Mouse (Mus musculus): ENCODE data around the gene Nolc1.

The Nolc1 gene

DNA sequence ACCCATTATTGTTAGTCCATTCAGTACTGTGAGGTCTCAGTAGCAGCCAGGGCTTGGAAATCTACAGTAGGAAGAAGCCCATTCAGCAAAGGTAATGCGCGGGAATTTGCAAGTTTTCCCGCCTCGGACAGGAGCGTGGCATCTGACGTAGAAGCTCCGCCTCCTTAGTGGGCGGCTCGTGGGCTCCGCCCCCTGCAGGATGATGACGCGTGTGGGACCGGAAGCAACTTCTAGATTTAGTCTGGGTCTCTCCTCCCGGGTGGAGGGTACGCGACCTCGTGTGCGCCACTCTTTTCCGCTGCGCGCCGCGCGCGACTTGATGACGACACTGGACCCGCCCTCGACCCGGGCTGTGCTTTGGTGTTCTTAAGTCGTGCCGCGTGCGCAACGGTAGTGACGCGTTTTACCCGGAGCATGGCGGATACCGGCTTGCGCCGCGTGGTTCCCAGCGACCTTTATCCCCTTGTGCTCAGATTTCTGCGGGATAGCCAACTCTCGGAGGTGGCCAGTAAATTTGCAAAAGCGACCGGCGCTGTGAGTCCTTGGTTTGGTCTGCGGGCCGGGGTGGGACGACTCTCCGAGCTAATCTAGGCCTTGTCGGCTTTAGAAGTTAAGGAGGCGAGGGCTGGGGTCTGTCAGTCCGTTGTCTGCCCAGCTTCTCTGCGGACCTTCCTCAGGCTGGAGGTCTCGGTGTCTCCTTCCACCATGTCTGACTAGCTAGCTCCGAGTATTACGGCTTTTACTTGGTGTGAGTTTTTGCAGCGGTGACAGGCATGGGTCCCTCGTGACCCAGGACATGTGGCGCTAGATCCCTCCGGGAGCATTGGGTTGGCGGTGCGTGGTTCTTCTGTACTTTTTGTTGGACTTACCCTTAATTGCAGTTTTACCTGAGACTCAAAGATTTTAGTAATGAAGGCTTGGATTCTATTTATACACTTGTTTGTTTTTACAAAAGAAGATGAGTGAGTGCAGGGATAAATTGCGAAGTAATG lies at the start of gene Nolc1:
TSS of gene Nolc1 (plus strand) at position 248 of the 992 bp plus-strand sequence.
- DNase-seq (ENCODE audit: low spot score in 2 of 2) = peak; percentile 99 to 100

DNA sequence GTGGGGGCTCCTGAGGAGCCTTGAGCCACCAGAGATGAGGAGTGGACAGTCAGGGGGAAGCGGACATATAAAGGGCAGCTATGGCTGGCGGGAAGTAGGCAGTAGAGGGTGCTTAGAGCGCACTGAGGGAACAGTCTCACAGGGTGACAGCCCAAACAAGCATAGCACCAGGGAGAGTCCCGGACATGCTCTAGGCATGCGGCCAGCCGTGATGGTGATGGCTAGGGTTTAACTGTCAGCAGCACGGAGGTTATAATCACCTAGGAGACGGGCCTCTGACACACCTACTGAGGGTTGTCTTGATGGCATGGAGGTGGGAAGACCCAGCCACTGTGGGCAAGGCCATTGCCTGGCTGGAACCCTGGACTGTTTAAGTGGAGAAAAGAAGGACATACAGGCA lies 49.1 kb upstream of the Nolc1 start:
- DNase-seq (ENCODE audit: low spot score in 2 of 2) = no peak

GRCm38 (mm10) chr19:46028747-46029320 lies 46.8 kb upstream of the Nolc1 start:
- DNase-seq (ENCODE audit: low spot score in 2 of 2) = no peak

- no peak for DNase-seq (ENCODE audit: low spot score in 2 of 2)
Measured at GRCm38 (mm10) chr19:46029652-46030051, 46.0 kb upstream of the Nolc1 start.

DNA sequence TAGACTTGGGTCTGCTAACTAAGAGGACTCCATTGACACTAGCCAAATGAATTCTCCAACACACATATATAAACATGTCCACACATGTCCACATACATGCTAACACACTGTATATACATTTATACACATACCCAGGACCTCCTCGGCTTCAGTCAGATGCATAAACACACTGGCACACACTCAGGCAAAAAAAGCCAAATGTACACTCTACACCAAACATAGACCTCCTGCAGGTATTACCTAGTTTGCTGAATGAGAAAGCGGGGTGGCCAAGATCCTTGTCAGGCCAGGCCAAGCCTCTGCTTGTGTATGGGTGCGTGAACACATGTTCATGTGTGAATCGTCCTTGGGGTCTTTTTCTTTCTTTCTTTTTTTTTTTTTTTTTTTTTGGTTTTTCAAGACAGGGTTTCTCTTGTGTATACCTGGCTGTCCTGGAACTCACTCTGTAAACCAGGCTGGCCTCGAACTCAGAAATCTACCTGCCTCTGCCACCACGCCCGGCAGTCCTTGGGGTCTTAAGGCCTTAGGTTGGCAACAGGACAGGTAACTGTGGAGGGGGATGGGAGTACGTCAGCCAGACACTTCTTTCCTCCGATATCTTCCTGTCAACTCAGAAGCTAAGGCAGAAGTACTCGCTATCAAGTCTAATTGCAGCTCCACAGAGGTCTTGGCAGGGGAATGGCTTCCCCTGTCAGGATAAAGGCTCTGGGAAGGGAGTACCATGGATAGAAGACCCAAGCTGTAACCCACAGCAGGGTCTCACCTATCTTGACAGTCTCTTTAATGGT lies 45.3 kb upstream of the Nolc1 start:
- DNase-seq (ENCODE audit: low spot score in 2 of 2) = no peak

GRCm38 (mm10) chr19:46031689-46032432 lies 43.8 kb upstream of the Nolc1 start:
- no peak for DNase-seq (ENCODE audit: low spot score in 2 of 2)

GRCm38 (mm10) chr19:46032731-46033510 lies 42.7 kb upstream of the Nolc1 start:
- DNase-seq (ENCODE audit: low spot score in 2 of 2) = no peak

DNA sequence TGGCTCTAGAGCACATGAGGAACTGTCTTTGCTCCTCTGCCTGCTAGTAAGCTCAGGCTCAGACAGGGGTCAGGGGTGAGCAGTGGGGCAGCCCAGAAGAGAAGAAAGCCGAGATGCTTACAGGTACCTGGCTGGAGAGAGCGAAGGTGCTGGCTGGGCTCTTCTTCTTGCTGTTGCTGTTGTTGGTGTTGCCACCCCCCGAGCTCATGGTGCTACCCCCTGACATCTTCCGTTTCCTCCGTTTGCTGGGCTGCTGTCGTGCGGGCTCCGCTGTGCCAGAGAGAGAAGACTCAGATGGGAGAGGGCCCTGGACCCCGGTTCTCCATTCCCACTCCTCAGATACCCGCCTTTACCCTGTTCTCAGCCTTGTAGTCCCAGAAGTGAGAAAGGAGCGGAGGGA lies 41.8 kb upstream of the Nolc1 start:
- no peak for DNase-seq (ENCODE audit: low spot score in 2 of 2)

DNA sequence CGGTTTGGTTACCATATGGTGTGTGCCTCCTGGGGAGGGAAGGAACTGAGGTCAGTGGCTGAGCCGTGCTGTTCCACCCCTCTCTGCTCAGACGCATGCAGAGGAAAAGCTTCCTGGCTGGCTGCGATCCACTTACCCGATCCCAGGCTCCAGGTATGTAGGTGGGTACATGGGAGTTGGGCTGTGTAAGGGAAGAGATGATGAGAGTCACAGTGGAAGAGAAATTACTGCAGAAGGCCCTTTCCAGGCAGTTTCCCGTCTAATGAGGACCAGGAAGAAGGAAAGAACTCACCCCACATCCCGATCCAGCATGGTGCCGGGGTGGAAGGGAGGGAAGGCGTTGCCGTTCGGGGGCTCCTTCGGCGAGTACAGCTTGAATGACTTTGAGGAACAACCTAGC lies 39.7 kb upstream of the Nolc1 start:
- DNase-seq (ENCODE audit: low spot score in 2 of 2) = no peak

- no peak for DNase-seq (ENCODE audit: low spot score in 2 of 2)
Measured at GRCm38 (mm10) chr19:46036477-46037242, 39.0 kb upstream of the Nolc1 start.

GRCm38 (mm10) chr19:46037243-46037924 lies 38.3 kb upstream of the Nolc1 start:
- no peak for DNase-seq (ENCODE audit: low spot score in 2 of 2)

DNA sequence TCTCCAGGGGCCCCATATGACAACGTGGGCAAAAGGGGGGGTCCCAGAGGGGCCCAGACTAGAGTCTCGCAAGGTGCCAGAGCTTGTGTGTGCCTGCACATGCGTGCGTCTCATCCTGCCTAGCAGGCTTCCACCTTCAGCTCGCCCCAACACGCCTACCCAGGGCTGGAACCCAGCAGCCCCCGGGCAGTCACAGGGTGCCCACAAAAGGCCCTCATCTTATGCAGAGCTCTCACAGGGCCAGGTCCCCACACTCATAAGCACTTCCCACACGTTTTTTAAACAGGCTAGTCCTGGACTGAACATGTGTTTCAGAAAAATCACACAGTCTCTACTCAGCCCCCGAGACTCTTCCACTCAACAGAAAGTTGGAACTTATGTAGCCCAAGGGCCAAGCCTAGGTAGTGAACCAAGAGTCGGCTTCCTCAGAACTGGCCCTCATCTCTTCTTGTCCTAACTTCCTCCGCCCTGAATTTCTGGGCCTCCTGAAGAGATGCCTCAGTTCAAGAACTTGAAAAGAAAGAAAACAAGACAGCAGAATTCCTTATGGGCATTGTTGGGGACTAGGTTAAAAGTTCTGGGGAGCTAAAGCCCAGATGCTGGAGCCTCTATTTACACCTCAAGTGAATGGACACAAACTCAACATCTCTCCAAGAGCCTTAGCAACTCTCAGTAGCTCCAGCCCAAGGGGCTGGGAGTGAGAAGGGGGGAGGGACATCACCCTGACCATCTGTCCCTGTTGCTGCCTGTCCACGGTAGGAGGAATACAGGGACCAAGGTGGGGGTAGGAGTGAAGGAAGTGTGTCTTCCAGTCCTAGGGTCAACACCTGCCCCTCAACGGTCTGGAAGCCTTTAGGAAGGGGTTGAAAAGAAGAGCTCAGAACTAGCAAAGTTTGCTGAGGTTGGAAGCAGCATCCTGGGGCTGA lies 37.5 kb upstream of the Nolc1 start:
- no peak for DNase-seq (ENCODE audit: low spot score in 2 of 2)

- DNase-seq (ENCODE audit: low spot score in 2 of 2) = no peak
Measured at GRCm38 (mm10) chr19:46038851-46039260, 36.8 kb upstream of the Nolc1 start.

DNA sequence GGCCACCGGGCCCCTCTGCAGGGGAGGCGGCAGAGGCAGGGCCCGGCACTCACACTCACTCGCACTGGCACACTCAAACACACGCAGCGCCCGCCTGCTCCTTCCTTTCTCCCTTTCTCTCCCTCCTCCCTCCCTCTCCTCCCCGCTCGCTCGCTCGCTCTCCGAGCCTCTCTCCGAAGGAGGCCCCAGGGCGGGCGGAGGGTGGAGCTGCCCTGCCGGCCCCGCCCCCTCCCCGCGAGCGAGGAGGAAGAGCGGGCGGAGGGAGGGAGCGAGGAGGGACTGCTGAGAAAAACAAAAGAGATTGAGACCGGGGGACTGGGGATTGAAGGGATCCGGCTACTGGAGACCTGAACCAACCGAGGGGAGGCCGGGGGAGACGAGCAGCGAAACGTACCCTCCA lies 36.2 kb upstream of the Nolc1 start:
- peak in 1 of 2 experiments; percentile 66 for DNase-seq (ENCODE audit: low spot score in 2 of 2)

DNA sequence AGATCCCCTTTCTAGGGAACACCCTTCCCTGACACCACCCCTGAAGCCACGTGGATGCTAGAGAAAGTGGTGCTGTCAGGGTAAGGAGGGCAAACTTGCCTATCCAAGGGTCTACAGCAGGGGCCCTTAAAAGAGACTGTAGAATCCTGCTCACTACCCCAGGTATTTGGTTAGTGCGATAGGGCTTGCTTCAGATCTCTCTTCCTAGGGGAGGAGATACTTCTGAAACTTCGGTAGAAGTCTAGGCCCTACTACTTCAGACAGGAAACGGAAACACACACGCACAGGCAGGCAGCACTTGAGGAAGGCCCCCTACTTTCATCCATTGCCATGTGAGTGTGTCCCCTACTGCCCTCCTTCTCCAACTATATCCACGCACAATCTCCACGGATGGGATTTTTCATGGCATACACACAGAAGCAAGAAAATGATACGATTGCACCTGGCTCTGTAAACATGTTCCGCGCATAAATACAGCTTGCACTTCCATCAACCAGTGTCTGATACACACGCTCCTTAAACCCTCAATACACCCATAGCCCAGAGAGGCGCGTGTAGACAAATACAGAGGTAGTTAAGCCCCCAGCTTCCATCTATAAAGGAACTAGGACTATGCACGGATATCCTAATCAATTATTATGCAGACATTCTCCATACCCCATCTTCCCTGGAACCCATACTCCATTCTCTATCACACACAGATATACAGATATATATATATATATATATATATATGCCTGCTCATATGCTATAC lies 35.3 kb upstream of the Nolc1 start:
- DNase-seq (ENCODE audit: low spot score in 2 of 2) = no peak

GRCm38 (mm10) chr19:46041299-46041932 lies 34.2 kb upstream of the Nolc1 start:
- DNase-seq (ENCODE audit: low spot score in 2 of 2) = no peak

DNA sequence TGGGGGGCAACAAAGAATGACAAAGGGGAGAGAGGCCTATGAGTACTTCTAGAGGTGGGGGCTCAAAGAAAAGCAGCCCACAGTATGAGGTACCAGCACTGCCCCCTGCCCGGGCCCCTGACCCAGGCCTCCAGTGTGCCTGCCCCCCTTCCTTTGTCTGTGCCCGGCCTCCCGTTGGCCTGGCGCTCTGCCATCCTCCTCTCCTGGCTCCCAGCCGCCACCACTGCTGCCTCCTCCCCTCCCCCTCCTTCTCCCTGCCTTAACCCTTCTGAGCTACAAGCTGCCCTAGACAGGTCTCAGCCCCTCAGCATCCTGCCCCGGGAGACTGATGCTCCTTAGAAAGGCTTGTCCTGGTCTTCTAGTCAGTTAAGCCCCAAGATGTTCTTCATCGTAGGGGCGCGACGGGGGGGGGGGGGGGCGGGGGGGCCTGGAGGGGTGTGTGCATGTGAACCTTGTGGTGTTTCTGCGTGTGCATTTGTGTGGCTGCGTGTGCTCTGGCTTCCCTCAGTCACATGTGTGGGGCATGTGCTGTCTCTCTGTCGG lies 33.7 kb upstream of the Nolc1 start:
- DNase-seq (ENCODE audit: low spot score in 2 of 2) = peak in 1 of 2 experiments; percentile 83
